Mouse (Mus musculus) thymus, postnatal 0 days (tissue): ENCODE data around the gene Iqgap1. TPM values are rescaled to one million over a fixed set of nuclear protein-coding genes. Genes with fewer than 3 reads are reported as not detected.

Experiments
- DNase-seq: peaks from one replicate; pipeline ENCODE4 v3.0.0-alpha.2; 2015; ENCODE audit warnings: low spot score
- polyA plus RNA-seq: library from polyadenylated mRNA; unstranded; fragments of >200 nt; fragmentation: Nextera tagmentation; extraction: Ambion mirVana; gene quantifications from 2 replicates; pipeline ENCODE4 v1.2.1, GENCODE M21; 2015

Gene Iqgap1
- polyA plus RNA-seq, 1 experiment from 2014 or later = 104 TPM

GRCm38 (mm10) chr7:80680218-80680847 lies 145.4 kb downstream of the Iqgap1 start:
- DNase-seq = peak; percentile 84

GRCm38 (mm10) chr7:80672323-80672722 lies 153.5 kb downstream of the Iqgap1 start:
- peak; percentile 45 for DNase-seq

- no peak for DNase-seq
Measured at GRCm38 (mm10) chr7:80670889-80671288, 154.9 kb downstream of the Iqgap1 start.

GRCm38 (mm10) chr7:80667190-80667589 lies 158.6 kb downstream of the Iqgap1 start:
- DNase-seq = peak; percentile 73

GRCm38 (mm10) chr7:80666198-80666915 lies 159.4 kb downstream of the Iqgap1 start:
- DNase-seq = peak; percentile 14

Other genes starting within 250 kb of the Iqgap1 start
- 18.8 and 19.0 TPM in 2 replicates for gene Crtc3, start 137.1 kb downstream of the Iqgap1 start, polyA plus RNA-seq
- 2.7 and 3.0 TPM in 2 replicates for gene Zscan2, start 34.9 kb upstream of the Iqgap1 start, polyA plus RNA-seq
- 38.2 and 44.6 TPM in 2 replicates for gene Wdr73, start 75.3 kb upstream of the Iqgap1 start, polyA plus RNA-seq
- gene Nmb, start 79.1 kb upstream of the Iqgap1 start, polyA plus RNA-seq = 28.0 and 32.1 TPM in 2 replicates
- 193 and 208 TPM in 2 replicates for gene Sec11a, start 121.8 kb upstream of the Iqgap1 start, polyA plus RNA-seq
- gene Zfp592, start 167.7 kb upstream of the Iqgap1 start, polyA plus RNA-seq = 11.9 and 13.1 TPM in 2 replicates
- gene Alpk3, start 231.6 kb upstream of the Iqgap1 start, polyA plus RNA-seq = 0.33 and 0.47 TPM in 2 replicates